Mouse (Mus musculus) forebrain, embryonic 16.5 days (tissue): ENCODE data around the gene Tcirg1. TPM values are rescaled to one million over a fixed set of nuclear protein-coding genes. Genes with fewer than 3 reads are reported as not detected.
A peak's percentile ranks its signal among the peaks of the same experiment; 100 is the strongest.

Experiments used
- ATAC-seq: fragments of 200-750 bp; cut with Nextera tagmentation; 2 replicates; pipeline ENCODE4 v1.8.0; 2017; ENCODE audit warnings: mild to moderate bottlenecking, moderate library complexity
- H3K27ac ChIP-seq: fragments of 300-500 bp; sonication (generic); 2 replicates; pipeline ENCODE4 v1.5.1; 2014; ENCODE audit warnings: low read length, control low read depth
- H3K27me3 ChIP-seq: fragments of 300-500 bp; sonication (generic); replicated peaks from 2 replicates; pipeline ENCODE4 v1.6.1; 2014; ENCODE audit warnings: low read length; ENCODE audit not compliant: control insufficient read depth, insufficient read depth
- H3K36me3 ChIP-seq: fragments of 300-500 bp; sonication (generic); 2 replicates; pipeline ENCODE4 v1.6.1; 2014; ENCODE audit not compliant: control insufficient read depth, insufficient read depth
- H3K4me1 ChIP-seq: fragments of 300-500 bp; sonication (generic); replicated peaks from 2 replicates; pipeline ENCODE4 v1.6.1; 2014; ENCODE audit warnings: low read length; ENCODE audit not compliant: control insufficient read depth, insufficient read depth
- H3K4me2 ChIP-seq: fragments of 300-500 bp; sonication (generic); 2 replicates; pipeline ENCODE4 v1.6.1; 2014; ENCODE audit warnings: mild to moderate bottlenecking, low read length, control low read depth
- H3K4me3 ChIP-seq: fragments of 300-500 bp; sonication (generic); replicated peaks from 2 replicates; pipeline ENCODE4 v1.5.1; 2014; ENCODE audit warnings: mild to moderate bottlenecking, low read length, control low read depth
- H3K9ac ChIP-seq: fragments of 300-500 bp; sonication (generic); replicated peaks from 2 replicates; pipeline ENCODE4 v1.6.1; 2014; ENCODE audit warnings: low read depth, low read length, control low read depth
- H3K9me3 ChIP-seq: fragments of 300-500 bp; sonication (generic); 2 replicates; pipeline ENCODE4 v1.6.1; 2016; ENCODE audit warnings: low read length; ENCODE audit not compliant: control insufficient read depth
- WGBS: fragments of 180-500 bp; shearing (Covaris S2); extraction: QIAGEN DNeasy Blood & Tissue Kit; methylation state at CpG from one replicate; pipeline ENCODE4 v1.1.7; 2014; 5-methylcytosine and 5-hydroxymethylcytosine counted together
- polyA plus RNA-seq: library from polyadenylated mRNA; unstranded; fragments of >200 nt; fragmentation: Nextera tagmentation; extraction: Ambion mirVana; gene quantifications from 2 replicates; pipeline ENCODE4 v1.2.1, GENCODE M21; 2015

Tcirg1 gene
- polyA plus RNA-seq = 9.0 and 11.2 TPM in 2 replicates

GRCm38 (mm10) chr19:3906795-3907786 is at the start of gene Tcirg1:
Gene Tcirg1 (minus strand): TSS chr19:3907133.
- Histone ChIP-seq H3K9me3 (no peaks in the 10 kb centered on the region), H3K4me2 (peak within 1 kb of the TSS; percentile 76), H3K9ac (peak within 1 kb of the TSS; percentile 56), H3K4me1 (peaks cover 15% of the 10 kb centered on the region), H3K36me3 (no peaks in the 10 kb centered on the region), H3K27ac (no peak within 1 kb of the TSS), H3K4me3 (peak within 1 kb of the TSS; percentile 47), H3K27me3 (no peaks in the 10 kb centered on the region)
- 5% methylated on average over 36 of the region's 36 CpGs for WGBS
- ATAC-seq = peak; percentile 57

- no peak overlapping the region for H3K27ac ChIP-seq
- no peak overlapping the region for H3K4me2 ChIP-seq
- no peaks in the 10 kb centered on the region for H3K36me3 ChIP-seq
- no peak overlapping the region for H3K4me3 ChIP-seq
- 63% methylated on average over 4 of the region's 4 CpGs for WGBS
- H3K27me3 ChIP-seq = no peaks in the 10 kb centered on the region
- H3K9ac ChIP-seq = no peak overlapping the region
- ATAC-seq = no peak
- no peaks in the 10 kb centered on the region for H3K4me1 ChIP-seq
- no peaks in the 10 kb centered on the region for H3K9me3 ChIP-seq
Observed at GRCm38 (mm10) chr19:3955804-3956203, 48.9 kb upstream of the Tcirg1 start.

- H3K36me3 ChIP-seq = no peaks in the 10 kb centered on the region
- no peak for ATAC-seq
- H3K4me2 ChIP-seq = no peak overlapping the region
- H3K9ac ChIP-seq = no peak overlapping the region
- WGBS = 76% methylated on average over 3 of the region's 3 CpGs
- H3K27ac ChIP-seq = no peak overlapping the region
- no peak overlapping the region for H3K4me3 ChIP-seq
- H3K4me1 ChIP-seq = no peaks in the 10 kb centered on the region
- H3K9me3 ChIP-seq = no peaks in the 10 kb centered on the region
- H3K27me3 ChIP-seq = no peaks in the 10 kb centered on the region
Observed at GRCm38 (mm10) chr19:3955033-3955432, 48.1 kb upstream of the Tcirg1 start.

GRCm38 (mm10) chr19:3952099-3952498 is 45.2 kb upstream of the Tcirg1 start:
- Histone ChIP-seq H3K36me3 (no peaks in the 10 kb centered on the region), H3K4me3 (no peak overlapping the region), H3K27ac (no peak overlapping the region), H3K9ac (no peak overlapping the region), H3K4me2 (no peak overlapping the region), H3K27me3 (no peaks in the 10 kb centered on the region), H3K9me3 (no peaks in the 10 kb centered on the region), H3K4me1 (no peaks in the 10 kb centered on the region)
- 33% methylated on average over 1 of the region's 1 CpGs for WGBS
- no peak for ATAC-seq

GRCm38 (mm10) chr19:3951461-3951860 is 44.5 kb upstream of the Tcirg1 start:
- no peaks in the 10 kb centered on the region for H3K9me3 ChIP-seq
- H3K27me3 ChIP-seq = no peaks in the 10 kb centered on the region
- no peaks in the 10 kb centered on the region for H3K36me3 ChIP-seq
- no peak overlapping the region for H3K9ac ChIP-seq
- H3K4me3 ChIP-seq = no peak overlapping the region
- ATAC-seq = no peak
- H3K4me2 ChIP-seq = no peak overlapping the region
- no peak overlapping the region for H3K27ac ChIP-seq
- H3K4me1 ChIP-seq = no peaks in the 10 kb centered on the region

- Histone ChIP-seq H3K27me3 (no peaks in the 10 kb centered on the region), H3K4me3 (no peak overlapping the region), H3K4me2 (no peak overlapping the region), H3K27ac (no peak overlapping the region), H3K9me3 (no peaks in the 10 kb centered on the region), H3K4me1 (no peaks in the 10 kb centered on the region), H3K9ac (no peak overlapping the region), H3K36me3 (no peaks in the 10 kb centered on the region)
- no peak for ATAC-seq
- WGBS = 77% methylated on average over 3 of the region's 3 CpGs
Observed at GRCm38 (mm10) chr19:3950331-3950730, 43.4 kb upstream of the Tcirg1 start.

GRCm38 (mm10) chr19:3948546-3948945 is 41.6 kb upstream of the Tcirg1 start:
- no peak for ATAC-seq
- Histone ChIP-seq H3K9ac (no peak overlapping the region), H3K27ac (no peak overlapping the region), H3K9me3 (no peaks in the 10 kb centered on the region), H3K4me3 (no peak overlapping the region), H3K4me2 (no peak overlapping the region), H3K4me1 (no peaks in the 10 kb centered on the region), H3K36me3 (no peaks in the 10 kb centered on the region), H3K27me3 (no peaks in the 10 kb centered on the region; the same call in 1 of the 2 replicates)
- 72% methylated on average over 14 of the region's 14 CpGs for WGBS

- no peak overlapping the region for H3K4me3 ChIP-seq
- no peaks in the 10 kb centered on the region for H3K4me1 ChIP-seq
- ATAC-seq = no peak
- H3K4me2 ChIP-seq = no peak overlapping the region
- no peaks in the 10 kb centered on the region for H3K9me3 ChIP-seq
- H3K27ac ChIP-seq = no peak overlapping the region
- no peaks in the 10 kb centered on the region; the same call in 1 of the 2 replicates for H3K27me3 ChIP-seq
- H3K36me3 ChIP-seq = no peaks in the 10 kb centered on the region
- WGBS = 71% methylated on average over 3 of the region's 3 CpGs
- H3K9ac ChIP-seq = no peak overlapping the region
Observed at GRCm38 (mm10) chr19:3947813-3948212, 40.9 kb upstream of the Tcirg1 start.

- Histone ChIP-seq H3K9ac (no peak overlapping the region), H3K9me3 (no peaks in the 10 kb centered on the region), H3K4me3 (no peak overlapping the region), H3K4me2 (no peak overlapping the region), H3K27me3 (no peaks in the 10 kb centered on the region; the same call in 1 of the 2 replicates), H3K36me3 (no peaks in the 10 kb centered on the region), H3K4me1 (no peaks in the 10 kb centered on the region), H3K27ac (no peak overlapping the region)
- WGBS = 13% methylated on average over 2 of the region's 2 CpGs
- peak; percentile 82 for ATAC-seq
Observed at GRCm38 (mm10) chr19:3946715-3947114, 39.8 kb upstream of the Tcirg1 start.
